Mouse (Mus musculus) skeletal muscle tissue, adult 2 months (tissue): ENCODE results near the gene Zfp91.
"Not testable (repeated sequence)": the region's sequence is repeated elsewhere in the genome, so short reads cannot be mapped to it uniquely, and the experiment has no call there.

Source experiments
- DNase-seq: peaks from one replicate; pipeline ENCODE4 v3.0.0-alpha.2; 2012; ENCODE audit warnings: low read depth, low spot score

The Zfp91 gene

GRCm38 (mm10) chr19:12794056-12795044 is 1.6 kb downstream of the Zfp91 start:
- peak; percentile 94 for DNase-seq

DNA sequence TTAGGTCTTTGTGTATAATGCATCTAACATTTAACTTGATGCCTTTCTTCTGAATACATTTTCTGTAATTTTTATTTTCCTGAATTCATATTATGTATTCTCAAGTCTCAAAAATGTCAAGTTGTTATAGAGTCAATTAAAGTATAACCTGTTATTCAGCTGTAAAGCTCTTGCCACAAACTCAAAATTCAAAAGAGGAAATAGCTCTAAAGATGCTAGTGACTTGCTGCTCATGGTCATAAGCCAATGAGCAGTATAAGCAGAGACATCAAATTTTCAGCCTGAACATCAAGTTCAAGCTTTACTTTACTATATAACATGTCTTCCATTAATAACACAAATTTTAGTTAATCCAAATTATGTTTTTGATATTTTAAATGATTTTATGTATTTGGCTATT is 3.6 kb downstream of the Zfp91 start:
- DNase-seq, result no peak

GRCm38 (mm10) chr19:12787721-12788120 is 8.2 kb downstream of the Zfp91 start:
- DNase-seq, result no peak

GRCm38 (mm10) chr19:12786803-12787395 is 9.0 kb downstream of the Zfp91 start:
- no peak for DNase-seq

- DNase-seq, result no peak
Observed at GRCm38 (mm10) chr19:12780437-12780836, 15.5 kb downstream of the Zfp91 start.

DNA sequence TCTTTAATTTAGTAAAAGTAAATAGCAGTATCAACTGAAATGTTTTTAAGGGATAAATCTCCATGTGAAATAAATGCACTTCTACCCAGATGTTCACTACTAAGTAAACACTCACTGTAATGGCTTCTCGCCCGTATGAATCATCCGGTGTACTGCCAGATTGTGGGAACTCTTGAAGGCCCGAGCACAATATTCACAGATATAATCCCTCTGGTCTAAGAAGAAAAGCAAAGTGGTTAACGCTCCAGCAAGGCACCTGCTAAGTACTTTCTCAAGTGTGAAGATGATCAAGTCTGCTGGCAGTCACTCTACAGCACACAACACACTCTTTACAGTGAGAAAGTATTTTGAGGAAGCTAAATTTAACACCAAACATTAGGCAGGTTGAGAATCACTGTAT is 25.0 kb downstream of the Zfp91 start:
- DNase-seq, result peak; percentile 36

GRCm38 (mm10) chr19:12765308-12765707 is 30.6 kb downstream of the Zfp91 start, which contains the start of gene Cntf:
Gene Cntf (minus strand): TSS chr19:12765632.
- no peak for DNase-seq

GRCm38 (mm10) chr19:12762212-12763130 is 33.5 kb downstream of the Zfp91 start:
- no peak for DNase-seq

DNA sequence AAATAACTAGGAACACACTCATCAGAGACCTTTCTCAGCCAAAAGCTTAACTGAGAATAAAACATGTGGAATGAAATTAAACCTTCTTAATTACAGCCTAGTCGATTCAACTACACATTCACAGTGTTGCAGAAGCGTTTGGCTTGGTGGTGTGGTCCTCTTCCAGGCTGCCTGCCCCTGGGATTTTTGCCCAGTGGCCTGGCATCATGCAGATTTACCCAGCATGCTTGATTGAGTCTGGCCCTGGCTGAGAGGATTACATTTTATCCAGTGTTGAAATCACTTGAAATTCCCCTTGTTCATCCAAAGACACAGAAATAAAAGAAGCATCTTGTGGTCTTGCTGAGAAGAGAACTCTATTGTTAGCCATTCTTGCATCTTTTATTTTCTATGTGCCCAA is 36.3 kb downstream of the Zfp91 start:
- peak; percentile 13 for DNase-seq

GRCm38 (mm10) chr19:12758936-12759478 is 36.9 kb downstream of the Zfp91 start:
- DNase-seq, result no peak

DNA sequence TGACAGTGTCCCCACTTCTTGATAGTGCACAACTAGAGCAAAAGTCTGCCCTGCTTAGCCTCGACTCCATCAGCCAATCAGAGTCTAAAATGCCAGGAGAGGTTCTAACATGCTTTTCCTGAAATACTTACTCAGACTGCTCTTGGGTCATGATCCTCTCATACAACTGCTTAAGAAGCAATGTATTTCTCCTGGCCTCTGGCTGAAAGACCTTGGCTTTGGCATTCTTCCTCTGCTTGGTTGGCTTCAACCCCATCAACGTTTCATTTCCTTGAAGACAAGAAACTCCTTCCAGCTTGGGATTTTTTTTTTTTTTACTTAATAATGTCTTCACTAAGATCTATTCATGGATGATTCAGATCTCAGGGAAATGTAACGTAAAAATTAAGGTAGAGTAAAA is 39.6 kb downstream of the Zfp91 start:
- DNase-seq, result no peak

GRCm38 (mm10) chr19:12731950-12732349 is 64.0 kb downstream of the Zfp91 start:
- DNase-seq, result no peak

DNA sequence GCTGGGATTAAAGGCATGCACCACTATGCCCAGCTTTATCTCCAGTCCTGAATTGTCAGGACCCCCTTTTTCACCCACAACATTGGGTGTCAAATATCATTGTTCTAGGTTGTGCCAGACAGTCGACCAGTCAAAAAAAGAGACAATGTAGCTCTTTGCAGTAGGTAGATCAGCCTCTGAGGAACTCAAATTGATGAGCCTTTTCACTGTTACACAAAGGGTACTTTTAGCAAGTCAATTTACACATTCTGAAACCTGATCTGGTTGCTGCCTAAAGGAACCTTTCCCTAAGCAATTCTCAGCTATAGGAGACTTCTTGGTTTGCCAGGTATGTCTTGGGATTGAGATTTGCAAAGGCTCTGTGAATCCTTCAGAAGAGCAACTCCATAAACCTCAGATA is 64.9 kb downstream of the Zfp91 start:
- DNase-seq, result no peak

GRCm38 (mm10) chr19:12725851-12726250 is 70.1 kb downstream of the Zfp91 start:
- no peak for DNase-seq

DNA sequence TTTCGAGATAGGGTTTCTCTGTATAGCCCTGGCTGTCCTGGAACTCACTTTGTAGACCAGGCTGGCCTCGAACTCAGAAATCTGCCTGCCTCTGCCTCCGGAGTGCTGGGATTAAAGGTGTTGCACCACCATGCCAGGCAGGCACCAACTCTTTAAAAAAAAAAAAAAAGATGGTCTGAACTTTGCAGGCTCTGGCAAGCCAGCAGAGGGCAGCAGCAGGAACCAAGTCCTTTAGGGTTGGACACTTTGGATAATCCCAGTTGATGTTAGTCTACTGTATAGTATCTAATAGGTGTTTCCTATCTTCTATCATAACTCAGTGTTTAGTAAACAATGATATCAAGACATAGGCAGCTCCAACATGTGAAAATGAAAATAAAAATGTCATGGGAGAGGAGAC is 73.6 kb downstream of the Zfp91 start:
- peak; percentile 11 for DNase-seq

GRCm38 (mm10) chr19:12721596-12721995 is 74.3 kb downstream of the Zfp91 start:
- DNase-seq, result not testable (repeated sequence)

GRCm38 (mm10) chr19:12720919-12721318 is 75.0 kb downstream of the Zfp91 start:
- not testable (repeated sequence) for DNase-seq

- no peak for DNase-seq
Observed at GRCm38 (mm10) chr19:12720463-12720862, 75.5 kb downstream of the Zfp91 start.

DNA sequence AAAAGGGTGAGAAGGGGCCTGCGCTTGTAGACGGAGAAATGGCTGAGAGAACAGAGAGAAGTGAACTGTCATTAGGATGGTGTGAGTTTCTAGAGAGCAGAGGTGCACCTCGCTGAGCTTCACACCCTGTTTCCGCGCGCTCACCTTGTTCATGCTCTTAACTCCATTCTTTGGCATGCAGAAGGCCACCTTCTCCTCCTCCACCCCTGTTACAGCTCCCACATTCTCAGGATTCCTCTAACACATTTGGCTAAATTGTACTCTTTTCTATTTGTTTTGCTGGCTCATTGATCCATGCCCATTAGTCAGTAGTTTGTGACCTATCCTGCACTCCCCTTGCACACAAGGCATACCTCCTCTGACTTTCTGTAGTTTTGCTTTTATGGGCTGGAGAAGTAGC is 76.7 kb downstream of the Zfp91 start:
- DNase-seq, result no peak
